Mouse (Mus musculus) kidney, embryonic 14.5 days (tissue): ENCODE results near the gene Rfx1. TPM values are rescaled to one million over a fixed set of nuclear protein-coding genes. Genes with fewer than 3 reads are reported as not detected.

Source experiments
- ATAC-seq: fragments of 200-750 bp; cut with Nextera tagmentation; 2 replicates; pipeline ENCODE4 v1.8.0; 2017; ENCODE audit warnings: moderate number of reproducible peaks, mild to moderate bottlenecking, moderate TSS enrichment, moderate library complexity; ENCODE audit not compliant: low FRiP score, low TSS enrichment
- H3K27ac ChIP-seq: fragments of 300-500 bp; sonication (generic); 2 replicates; pipeline ENCODE4 v1.5.1; 2014; ENCODE audit warnings: low read depth, mild to moderate bottlenecking, low read length, moderate library complexity, mixed read lengths
- H3K27me3 ChIP-seq: fragments of 300-500 bp; sonication (generic); 2 replicates; pipeline ENCODE4 v1.6.1; 2014; ENCODE audit warnings: mild to moderate bottlenecking, low read length; ENCODE audit not compliant: control insufficient read depth, insufficient read depth
- H3K36me3 ChIP-seq: fragments of 300-500 bp; sonication (generic); 2 replicates; pipeline ENCODE4 v1.6.1; 2014; ENCODE audit warnings: low read length, mixed read lengths; ENCODE audit not compliant: control insufficient read depth, insufficient read depth
- H3K4me1 ChIP-seq: fragments of 300-500 bp; sonication (generic); 2 replicates; pipeline ENCODE4 v1.6.1; 2014; ENCODE audit warnings: low read length, mixed read lengths; ENCODE audit not compliant: control insufficient read depth, insufficient read depth
- H3K4me2 ChIP-seq: fragments of 300-500 bp; sonication (generic); replicated peaks from 2 replicates; pipeline ENCODE4 v1.6.1; 2014; ENCODE audit warnings: low read depth, mild to moderate bottlenecking, low read length
- H3K4me3 ChIP-seq: fragments of 300-500 bp; sonication (generic); 2 replicates; pipeline ENCODE4 v1.5.1; 2014; ENCODE audit warnings: mild to moderate bottlenecking, low read length
- H3K9ac ChIP-seq: fragments of 300-500 bp; sonication (generic); 2 replicates; pipeline ENCODE4 v1.6.1; 2014; ENCODE audit warnings: low read depth, mild to moderate bottlenecking, low read length, moderate library complexity
- H3K9me3 ChIP-seq: fragments of 300-500 bp; sonication (generic); 2 replicates; pipeline ENCODE4 v1.6.1; 2016; ENCODE audit warnings: low read length; ENCODE audit not compliant: control insufficient read depth
- WGBS: fragments of 180-500 bp; shearing (Covaris S2); extraction: QIAGEN DNeasy Blood & Tissue Kit; methylation state at CpG from one replicate; pipeline ENCODE4 v1.1.7; 2014; 5-methylcytosine and 5-hydroxymethylcytosine counted together
- polyA plus RNA-seq: library from polyadenylated mRNA; unstranded; fragments of >200 nt; fragmentation: Nextera tagmentation; extraction: Ambion mirVana; gene quantifications from 2 replicates; pipeline ENCODE4 v1.2.1, GENCODE M21; 2014

The Rfx1 gene
- polyA plus RNA-seq, 1 experiment from 2014 or later = 13.7 TPM

DNA sequence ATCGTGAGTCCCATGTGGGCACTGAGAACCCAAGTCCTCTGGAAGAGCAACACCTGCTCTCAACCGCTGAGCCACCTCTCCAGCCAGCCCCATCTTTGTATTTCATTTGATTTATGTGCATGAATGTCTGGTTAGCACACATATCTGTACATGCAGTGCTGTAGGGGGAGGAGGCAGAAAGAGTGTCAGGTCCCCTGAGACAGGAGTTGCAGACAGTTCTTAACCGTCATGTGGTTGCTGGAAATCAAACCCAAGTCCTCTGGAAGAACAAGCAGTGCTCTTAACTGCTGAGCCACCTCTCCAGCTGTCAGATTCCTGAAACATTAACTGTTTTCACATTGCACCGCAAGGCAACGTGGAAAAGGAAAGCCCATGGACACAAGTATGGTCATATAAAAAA is 18.5 kb upstream of the Rfx1 start:
- Histone ChIP-seq H3K4me2 (no peak overlapping the region), H3K4me3 (no peak overlapping the region), H3K27me3 (peaks cover 24% of the 10 kb centered on the region), H3K36me3 (no peaks in the 10 kb centered on the region), H3K27ac (no peak overlapping the region), H3K9ac (no peak overlapping the region), H3K4me1 (peaks cover 3% of the 10 kb centered on the region; the same call in 1 of the 2 replicates), H3K9me3 (no peaks in the 10 kb centered on the region; the same call in 1 of the 2 replicates)
- 57% methylated on average over 5 of the region's 5 CpGs for WGBS
- no peak for ATAC-seq

DNA sequence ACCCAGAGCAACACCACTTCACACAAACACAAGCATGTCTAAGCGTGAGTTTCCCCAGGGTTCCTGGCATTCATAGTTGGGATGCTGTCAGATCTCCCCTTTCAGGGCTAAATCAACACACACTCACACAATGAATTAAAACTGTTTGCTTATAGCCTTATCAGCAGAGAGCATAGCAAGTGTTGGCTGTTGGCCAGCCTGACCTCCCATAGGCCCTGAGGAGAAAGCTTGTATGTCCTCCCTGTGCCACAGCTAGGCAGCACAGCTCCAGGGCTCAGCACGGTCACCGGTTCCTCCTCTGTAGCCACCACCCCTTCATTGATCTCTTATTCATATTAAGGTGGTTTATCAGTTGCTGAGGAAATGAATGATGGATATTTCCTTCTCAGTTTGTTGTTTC is 13.9 kb upstream of the Rfx1 start:
- Histone ChIP-seq H3K27me3 (no peaks in the 10 kb centered on the region), H3K4me2 (no peak overlapping the region), H3K4me1 (no peaks in the 10 kb centered on the region), H3K9ac (no peak overlapping the region), H3K9me3 (no peaks in the 10 kb centered on the region), H3K27ac (no peak overlapping the region), H3K4me3 (no peak overlapping the region), H3K36me3 (no peaks in the 10 kb centered on the region)
- ATAC-seq = no peak
- 67% methylated on average over 3 of the region's 3 CpGs for WGBS

DNA sequence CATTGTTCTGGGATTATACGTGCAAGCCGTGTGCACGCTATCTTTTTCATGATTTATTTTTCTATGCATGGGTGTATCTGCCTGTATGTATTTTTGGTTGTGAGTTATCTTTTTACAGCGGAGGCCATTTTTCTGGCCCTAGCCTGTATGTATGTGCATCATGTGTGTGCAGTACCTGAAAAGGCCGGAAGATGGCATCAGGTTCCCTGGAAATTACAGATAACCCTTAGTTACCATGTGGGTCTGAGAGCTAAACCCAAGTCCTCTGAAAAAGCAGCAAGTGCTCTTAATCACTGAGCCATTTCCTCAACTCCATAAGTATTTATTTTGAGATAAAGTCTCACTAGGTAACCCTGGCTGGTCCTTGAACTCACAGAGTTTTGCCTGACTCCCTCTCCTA is 13.4 kb upstream of the Rfx1 start:
- no peaks in the 10 kb centered on the region for H3K4me1 ChIP-seq
- no peak overlapping the region for H3K9ac ChIP-seq
- WGBS = 94% methylated on average over 5 of the region's 5 CpGs
- H3K27ac ChIP-seq = no peak overlapping the region
- no peak for ATAC-seq
- H3K27me3 ChIP-seq = no peaks in the 10 kb centered on the region
- no peaks in the 10 kb centered on the region for H3K9me3 ChIP-seq
- H3K36me3 ChIP-seq = no peaks in the 10 kb centered on the region
- no peak overlapping the region for H3K4me3 ChIP-seq
- H3K4me2 ChIP-seq = no peak overlapping the region

DNA sequence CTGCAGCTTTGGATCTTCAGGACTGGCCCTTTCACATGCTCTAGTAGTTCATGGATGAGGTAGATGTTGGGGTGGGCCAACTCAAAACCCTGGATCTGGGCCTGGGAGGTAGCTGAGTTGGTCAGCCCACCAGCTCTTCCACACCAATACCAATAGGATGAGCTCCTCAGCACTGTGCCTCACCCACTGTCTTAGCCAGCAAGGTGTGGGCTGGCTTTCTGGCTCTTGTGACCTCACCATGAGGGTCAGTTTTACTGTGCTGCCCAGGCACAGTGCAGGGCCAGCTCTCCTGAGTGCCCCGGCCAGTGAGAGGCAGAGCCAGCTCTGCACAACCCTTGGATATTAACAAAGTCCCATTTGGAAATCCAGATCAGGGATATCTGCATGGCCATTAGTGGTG is 8.8 kb upstream of the Rfx1 start:
- no peak for ATAC-seq
- Histone ChIP-seq H3K36me3 (no peaks in the 10 kb centered on the region), H3K9ac (no peak overlapping the region), H3K9me3 (no peaks in the 10 kb centered on the region), H3K27me3 (no peaks in the 10 kb centered on the region), H3K4me1 (no peaks in the 10 kb centered on the region), H3K27ac (no peak overlapping the region), H3K4me3 (no peak overlapping the region), H3K4me2 (no peak overlapping the region)
- 94% methylated on average over 1 of the region's 1 CpGs for WGBS

DNA sequence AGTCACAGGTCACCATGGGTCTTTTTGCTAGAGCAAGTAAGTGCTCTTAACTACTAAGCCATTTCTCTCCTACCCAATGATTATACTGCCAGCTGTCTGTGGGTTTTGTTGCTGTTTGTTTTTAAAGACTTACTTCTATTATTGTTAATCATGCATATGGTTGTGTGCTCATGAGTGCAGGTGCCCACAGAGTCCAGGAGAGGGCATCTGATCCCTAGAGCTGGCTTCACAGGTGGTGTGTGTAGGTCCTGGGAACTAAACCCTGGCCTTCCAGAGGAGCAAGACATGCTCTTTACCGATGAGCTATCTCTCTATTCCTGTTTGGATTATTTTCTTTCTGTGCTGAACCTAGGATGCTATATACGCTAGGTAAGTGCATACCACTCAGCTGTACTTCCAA is 7.4 kb upstream of the Rfx1 start:
- H3K4me1 ChIP-seq = no peaks in the 10 kb centered on the region
- H3K4me3 ChIP-seq = no peak overlapping the region
- no peak overlapping the region for H3K27ac ChIP-seq
- H3K9ac ChIP-seq = no peak overlapping the region
- no peak overlapping the region for H3K4me2 ChIP-seq
- no peak for ATAC-seq
- no peaks in the 10 kb centered on the region for H3K9me3 ChIP-seq
- 91% methylated on average over 2 of the region's 2 CpGs for WGBS
- H3K27me3 ChIP-seq = no peaks in the 10 kb centered on the region
- H3K36me3 ChIP-seq = no peaks in the 10 kb centered on the region

DNA sequence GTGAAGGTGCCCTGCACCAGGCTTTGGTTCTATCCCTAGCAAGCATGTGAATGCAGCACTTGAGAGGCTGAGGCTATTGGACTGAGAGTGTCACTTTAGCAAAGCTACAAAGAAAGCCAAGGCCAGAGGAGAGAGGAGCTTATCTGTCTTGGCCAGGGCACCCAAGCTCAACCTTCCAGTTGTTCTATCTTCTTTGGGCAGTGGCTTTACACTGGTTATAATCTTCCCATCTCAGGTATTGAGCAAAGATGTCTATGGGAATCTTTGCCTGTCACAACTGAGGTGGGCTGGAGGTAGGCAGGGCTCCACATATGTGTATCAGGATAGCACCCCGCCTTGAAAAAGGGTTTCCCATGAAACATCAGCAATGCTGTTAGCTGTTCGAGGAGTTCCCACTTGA is 6.4 kb upstream of the Rfx1 start:
- H3K27ac ChIP-seq = no peak overlapping the region
- WGBS = 87% methylated on average over 2 of the region's 2 CpGs
- no peak overlapping the region for H3K9ac ChIP-seq
- H3K4me2 ChIP-seq = no peak overlapping the region
- ATAC-seq = no peak
- no peaks in the 10 kb centered on the region for H3K9me3 ChIP-seq
- H3K27me3 ChIP-seq = no peaks in the 10 kb centered on the region
- no peaks in the 10 kb centered on the region for H3K4me1 ChIP-seq
- no peaks in the 10 kb centered on the region for H3K36me3 ChIP-seq
- H3K4me3 ChIP-seq = no peak overlapping the region

DNA sequence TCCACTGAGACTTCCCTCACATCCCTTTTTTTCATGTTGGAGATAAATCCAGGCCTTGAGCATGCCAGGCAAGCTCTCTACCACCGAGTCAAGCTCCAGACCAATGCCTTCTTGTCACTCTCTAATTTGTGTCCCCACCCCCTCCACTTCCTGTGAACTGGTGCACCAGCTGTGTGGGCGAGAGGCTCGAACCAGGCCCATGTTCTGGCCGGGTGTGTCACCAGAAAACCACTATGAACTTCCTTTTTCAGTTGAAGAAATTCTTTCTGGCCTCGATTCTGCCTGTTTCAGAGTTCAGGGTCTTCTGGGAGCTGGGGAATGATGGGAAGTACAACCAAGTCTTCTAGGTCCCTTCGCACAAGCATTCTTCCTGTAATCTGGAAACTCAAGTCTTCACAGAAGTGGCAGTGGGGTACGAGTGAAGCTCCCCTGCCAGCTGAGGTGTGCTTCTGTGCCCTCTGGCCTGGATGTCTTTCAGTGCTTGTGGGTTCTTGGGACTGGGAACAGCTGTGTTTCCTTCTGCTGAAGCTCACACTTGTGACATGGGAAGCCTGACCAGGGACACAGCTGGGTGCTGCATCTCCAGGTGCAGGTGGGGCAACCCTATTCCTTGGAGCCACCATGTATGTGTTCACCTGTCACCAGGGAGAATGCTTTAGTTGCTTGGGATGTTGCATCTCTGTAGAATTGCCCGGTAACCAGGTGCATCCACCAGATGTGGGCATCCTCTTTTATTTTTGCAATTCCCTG is 2.6 kb upstream of the Rfx1 start:
- peaks cover 17% of the 10 kb centered on the region for H3K4me1 ChIP-seq
- H3K9me3 ChIP-seq = no peaks in the 10 kb centered on the region
- WGBS = 68% methylated on average over 8 of the region's 8 CpGs
- H3K36me3 ChIP-seq = no peaks in the 10 kb centered on the region
- no peak for ATAC-seq
- H3K9ac ChIP-seq = no peak overlapping the region
- no peak overlapping the region for H3K4me3 ChIP-seq
- no peak overlapping the region for H3K4me2 ChIP-seq
- no peak overlapping the region for H3K27ac ChIP-seq
- no peaks in the 10 kb centered on the region for H3K27me3 ChIP-seq

DNA sequence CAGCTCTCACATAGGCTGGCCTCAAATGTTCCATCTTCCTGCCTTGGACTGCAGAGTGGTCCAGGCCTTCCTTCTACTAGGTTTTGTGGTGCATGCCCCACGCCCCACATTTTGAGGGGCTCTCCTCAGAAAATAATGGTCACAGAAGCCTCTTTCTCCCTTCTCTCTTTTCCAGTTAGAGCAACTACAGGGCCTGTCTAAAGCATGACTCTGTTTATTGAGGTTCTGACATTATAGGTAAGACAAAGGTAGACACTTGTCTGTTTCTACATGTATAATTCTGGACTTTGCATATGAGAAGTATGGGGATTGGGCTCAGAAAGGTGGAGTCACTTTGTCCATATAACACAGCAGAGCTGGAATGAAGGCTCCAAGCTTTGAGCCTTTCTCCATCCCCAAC is 1.6 kb upstream of the Rfx1 start, which contains the start of gene Gm10643:
Gene Gm10643 (minus strand): TSS at position 101 of the 400 bp plus-strand sequence.
- H3K9me3 ChIP-seq = no peaks in the 10 kb centered on the region
- WGBS = 91% methylated on average over 1 of the region's 1 CpGs
- H3K4me2 ChIP-seq = peak within 1 kb of the TSS; percentile 70
- H3K27me3 ChIP-seq = no peaks in the 10 kb centered on the region
- peaks cover 26% of the 10 kb centered on the region for H3K4me1 ChIP-seq
- no peak for ATAC-seq
- peak within 1 kb of the TSS; percentile 66 for H3K27ac ChIP-seq
- no peaks in the 10 kb centered on the region for H3K36me3 ChIP-seq
- H3K9ac ChIP-seq = peak within 1 kb of the TSS; percentile 68
- H3K4me3 ChIP-seq = peak within 1 kb of the TSS; percentile 92

DNA sequence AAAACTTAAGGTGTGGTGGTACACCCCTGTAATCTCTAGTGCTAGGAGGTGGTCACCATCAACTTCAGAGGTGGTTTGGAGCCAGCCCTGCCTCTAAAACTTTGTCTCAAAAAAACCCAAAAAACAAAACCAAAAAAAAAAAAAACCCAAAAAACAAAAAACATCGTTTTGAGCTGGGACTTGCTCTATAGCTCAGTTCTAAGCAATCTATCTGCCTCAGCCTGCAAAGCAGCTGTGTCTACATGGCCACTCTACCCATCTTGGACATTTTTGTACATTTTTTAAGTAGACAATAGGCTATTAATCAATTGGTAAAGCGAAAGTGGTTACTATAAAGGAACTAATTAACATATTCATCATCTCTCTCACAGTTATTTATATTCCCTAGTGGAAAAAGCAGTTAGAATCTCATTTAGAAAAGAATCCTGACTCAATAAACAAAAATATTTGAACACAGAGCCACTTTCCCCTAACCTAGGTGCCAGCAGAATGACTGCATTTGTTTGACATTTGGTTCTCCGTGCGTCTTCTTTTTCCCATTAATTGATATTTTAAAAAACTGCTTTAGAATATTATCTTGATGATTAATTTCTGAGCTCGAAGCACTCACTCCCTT is 1.1 kb upstream of the Rfx1 start:
- Histone ChIP-seq H3K27me3 (no peaks in the 10 kb centered on the region), H3K27ac (0 out of 2 replicates have a peak overlapping the region, but pooled peaks have one; percentile 66), H3K9ac (peak overlapping the region; percentile 68), H3K9me3 (no peaks in the 10 kb centered on the region), H3K4me1 (peaks cover 26% of the 10 kb centered on the region), H3K4me3 (peak overlapping the region; percentile 92), H3K36me3 (no peaks in the 10 kb centered on the region), H3K4me2 (peak overlapping the region; percentile 70)
- no peak for ATAC-seq
- 26% methylated on average over 5 of the region's 5 CpGs for WGBS
